Mouse (Mus musculus): Measurements from ENCODE around the gene Oser1. TPM values are rescaled to one million over a fixed set of nuclear protein-coding genes. Genes with fewer than 3 reads are reported as not detected.
"Not testable (repeated sequence)": the region's sequence is repeated elsewhere in the genome, so short reads cannot be mapped to it uniquely, and the experiment has no call there.

Oser1 gene
- polyA plus RNA-seq, 1 experiment from 2014 or later: 96.5 TPM

GRCm38 (mm10) chr2:163417830-163418229 lies 6.7 kb downstream of the Oser1 start:
- Histone ChIP-seq H3K9ac (peak overlapping the region; percentile 96), H3K9me3 (no peaks in the 10 kb centered on the region), H3K27me3 (no peaks in the 10 kb centered on the region), H3K4me2 (replicated peaks) (peak overlapping the region; percentile 86), H3K4me3 (peak overlapping the region; percentile 100), H3K27ac (no peak overlapping the region), H3K36me3 (peaks cover 19% of the 10 kb centered on the region), H3K4me1 (peaks cover 24% of the 10 kb centered on the region)
- no peak for ATAC-seq (ENCODE audit: low FRiP score, low read depth)

GRCm38 (mm10) chr2:163417026-163417425 lies 7.5 kb downstream of the Oser1 start:
- Histone ChIP-seq H3K27me3 (no peaks in the 10 kb centered on the region), H3K9me3 (no peaks in the 10 kb centered on the region), H3K27ac (no peak overlapping the region), H3K36me3 (peaks cover 23% of the 10 kb centered on the region), H3K4me2 (replicated peaks) (no peak overlapping the region), H3K4me3 (no peak overlapping the region), H3K4me1 (peaks cover 24% of the 10 kb centered on the region), H3K9ac (no peak overlapping the region)
- ATAC-seq (ENCODE audit: low FRiP score, low read depth): no peak
- 94% methylated on average over 6 of the region's 6 CpGs for WGBS

GRCm38 (mm10) chr2:163412846-163413590 lies 11.5 kb downstream of the Oser1 start:
- Histone ChIP-seq H3K4me1 (peaks cover 7% of the 10 kb centered on the region), H3K4me3 (no peak overlapping the region), H3K4me2 (replicated peaks) (no peak overlapping the region), H3K27ac (no peak overlapping the region), H3K36me3 (peaks cover 62% of the 10 kb centered on the region), H3K9ac (no peak overlapping the region), H3K27me3 (no peaks in the 10 kb centered on the region), H3K9me3 (no peaks in the 10 kb centered on the region)
- 91% methylated on average over 9 of the region's 9 CpGs for WGBS
- no peak for ATAC-seq (ENCODE audit: low FRiP score, low read depth)

- WGBS: 93% methylated on average over 4 of the region's 4 CpGs
Observed at GRCm38 (mm10) chr2:163412419-163412818, 12.1 kb downstream of the Oser1 start.

GRCm38 (mm10) chr2:163411840-163412239 lies 12.7 kb downstream of the Oser1 start:
- Histone ChIP-seq H3K36me3 (peaks cover 72% of the 10 kb centered on the region), H3K4me3 (no peak overlapping the region), H3K9me3 (no peaks in the 10 kb centered on the region), H3K9ac (no peak overlapping the region), H3K4me1 (no peaks in the 10 kb centered on the region), H3K27ac (no peak overlapping the region), H3K4me2 (replicated peaks) (no peak overlapping the region), H3K27me3 (no peaks in the 10 kb centered on the region)
- no peak for ATAC-seq (ENCODE audit: low FRiP score, low read depth)
- 84% methylated on average over 4 of the region's 4 CpGs for WGBS

More at GRCm38 (mm10) chr2:163412419-163412818, 12.1 kb downstream of the Oser1 start:
- no peak overlapping the region for H3K27ac ChIP-seq
- H3K4me2 ChIP-seq (replicated peaks): no peak overlapping the region
- no peaks in the 10 kb centered on the region for H3K9me3 ChIP-seq
- no peak for ATAC-seq (ENCODE audit: low FRiP score, low read depth)
- H3K4me1 ChIP-seq: peaks cover 1% of the 10 kb centered on the region
- H3K36me3 ChIP-seq: peaks cover 66% of the 10 kb centered on the region
- no peaks in the 10 kb centered on the region for H3K27me3 ChIP-seq
- no peak overlapping the region for H3K9ac ChIP-seq
- no peak overlapping the region for H3K4me3 ChIP-seq

GRCm38 (mm10) chr2:163411344-163411743 lies 13.2 kb downstream of the Oser1 start:
- 93% methylated on average over 3 of the region's 3 CpGs for WGBS
- not testable (repeated sequence) for H3K27ac ChIP-seq; ATAC-seq (ENCODE audit: low FRiP score, low read depth); H3K4me3 ChIP-seq; H3K4me2 ChIP-seq (replicated peaks); H3K9ac ChIP-seq; H3K9me3 ChIP-seq; H3K4me1 ChIP-seq; H3K27me3 ChIP-seq
- peaks cover 73% of the 10 kb centered on the region for H3K36me3 ChIP-seq

GRCm38 (mm10) chr2:163410211-163410610 lies 14.3 kb downstream of the Oser1 start:
- Histone ChIP-seq H3K9me3 (no peaks in the 10 kb centered on the region), H3K4me2 (replicated peaks) (no peak overlapping the region), H3K27me3 (no peaks in the 10 kb centered on the region), H3K4me3 (no peak overlapping the region), H3K36me3 (peaks cover 75% of the 10 kb centered on the region), H3K9ac (no peak overlapping the region), H3K27ac (no peak overlapping the region), H3K4me1 (no peaks in the 10 kb centered on the region)
- WGBS: 91% methylated on average over 3 of the region's 3 CpGs
- ATAC-seq (ENCODE audit: low FRiP score, low read depth): no peak

- H3K27me3 ChIP-seq: no peaks in the 10 kb centered on the region
- H3K4me2 ChIP-seq (replicated peaks): no peak overlapping the region
- no peaks in the 10 kb centered on the region for H3K4me1 ChIP-seq
- H3K27ac ChIP-seq: no peak overlapping the region
- H3K9me3 ChIP-seq: no peaks in the 10 kb centered on the region
- no peak overlapping the region for H3K9ac ChIP-seq
- ATAC-seq (ENCODE audit: low FRiP score, low read depth): no peak
- H3K4me3 ChIP-seq: no peak overlapping the region
- 83% methylated on average over 8 of the region's 8 CpGs for WGBS
- peaks cover 35% of the 10 kb centered on the region for H3K36me3 ChIP-seq
Observed at GRCm38 (mm10) chr2:163404037-163404815, 20.3 kb downstream of the Oser1 start.

GRCm38 (mm10) chr2:163401221-163401620 lies 23.3 kb downstream of the Oser1 start:
- Histone ChIP-seq H3K9me3 (no peaks in the 10 kb centered on the region), H3K27ac (no peak overlapping the region), H3K27me3 (no peaks in the 10 kb centered on the region), H3K4me3 (no peak overlapping the region), H3K4me1 (peaks cover 18% of the 10 kb centered on the region), H3K9ac (no peak overlapping the region), H3K36me3 (peaks cover 13% of the 10 kb centered on the region), H3K4me2 (replicated peaks) (no peak overlapping the region)
- no peak for ATAC-seq (ENCODE audit: low FRiP score, low read depth)
- WGBS: 13% methylated on average over 8 of the region's 8 CpGs

GRCm38 (mm10) chr2:163399222-163399621 lies 25.3 kb downstream of the Oser1 start:
- H3K27me3 ChIP-seq: no peaks in the 10 kb centered on the region
- no peaks in the 10 kb centered on the region for H3K9me3 ChIP-seq
- no peak overlapping the region for H3K4me2 ChIP-seq (replicated peaks)
- no peak for ATAC-seq (ENCODE audit: low FRiP score, low read depth)
- H3K27ac ChIP-seq: no peak overlapping the region
- H3K4me3 ChIP-seq: no peak overlapping the region
- no peaks in the 10 kb centered on the region for H3K36me3 ChIP-seq
- H3K4me1 ChIP-seq: peaks cover 18% of the 10 kb centered on the region
- 82% methylated on average over 8 of the region's 8 CpGs for WGBS
- no peak overlapping the region for H3K9ac ChIP-seq

GRCm38 (mm10) chr2:163398770-163399169 lies 25.7 kb downstream of the Oser1 start:
- Histone ChIP-seq H3K4me2 (replicated peaks) (no peak overlapping the region), H3K4me3 (no peak overlapping the region), H3K4me1 (peaks cover 18% of the 10 kb centered on the region), H3K9ac (no peak overlapping the region), H3K27ac (no peak overlapping the region), H3K36me3 (no peaks in the 10 kb centered on the region), H3K27me3 (no peaks in the 10 kb centered on the region), H3K9me3 (no peaks in the 10 kb centered on the region)
- no peak for ATAC-seq (ENCODE audit: low FRiP score, low read depth)
- 81% methylated on average over 4 of the region's 4 CpGs for WGBS

- Histone ChIP-seq H3K4me2 (replicated peaks) (peak within 1 kb of the TSS; percentile 51), H3K36me3 (no peaks in the 10 kb centered on the region), H3K9ac (peak within 1 kb of the TSS; percentile 48), H3K27me3 (no peaks in the 10 kb centered on the region), H3K27ac (0 out of 2 replicates have a peak within 1 kb of the TSS, but pooled peaks have one; percentile 1), H3K4me3 (peak within 1 kb of the TSS; percentile 23), H3K9me3 (no peaks in the 10 kb centered on the region), H3K4me1 (peaks cover 18% of the 10 kb centered on the region)
- 4% methylated on average over 10 of the region's 10 CpGs for WGBS
- ATAC-seq (ENCODE audit: low FRiP score, low read depth): peak; percentile 84
Observed at GRCm38 (mm10) chr2:163397905-163398304, 26.6 kb downstream of the Oser1 start, which contains the start of gene Jph2. Gene Jph2 (minus strand): TSS chr2:163397993.
